Mouse (Mus musculus) MEL (cell line): ENCODE measurements at regions not wholly inside any gene's neighbourhood (a gene's known extent, or its start where the extent isn't known, plus 50 kb on each side); places are given as distances from the start of the nearest gene placed in this dataset.
"Not testable (repeated sequence)": the region's sequence is repeated elsewhere in the genome, so short reads cannot be mapped to it uniquely, and the experiment has no call there.

Experiments
- DNase-seq: peaks from one replicate; pipeline ENCODE4 v3.0.0; 2011; ENCODE audit warnings: low read depth, low spot score
- H3K27ac ChIP-seq: 2 replicates; pipeline ENCODE4 v1.5.1; 2012; ENCODE audit warnings: low read depth, mild to moderate bottlenecking, control low read depth, low read length, moderate library complexity; ENCODE audit not compliant: control insufficient read depth
- H3K27me3 ChIP-seq, 2 experiments: fragments of 150-350 bp in 1 of 2; sonication (generic) in 1 of 2; 2 replicates each; pipeline ENCODE4 v1.6.1; 2012; ENCODE audit warnings: low read length in 2 of 2, mild to moderate bottlenecking in 2 of 2, improper control_type of control experiment in 1 of 2, moderate library complexity in 1 of 2; ENCODE audit not compliant: insufficient read depth in 2 of 2, control insufficient read depth in 1 of 2
- H3K36me3 ChIP-seq, 2 experiments: 2 replicates each; pipeline ENCODE4 v1.6.1; 2012 to 2014; ENCODE audit warnings: low read length in 2 of 2, improper control_type of control experiment in 1 of 2, inconsistent platforms in 1 of 2, mild to moderate bottlenecking in 1 of 2; ENCODE audit not compliant: insufficient read depth in 2 of 2, control insufficient read depth in 1 of 2
- H3K4me1 ChIP-seq, 2 experiments: fragments of 150-350 bp in 1 of 2; sonication (generic) in 1 of 2; 2 replicates each; pipeline ENCODE4 v1.6.1; 2012; ENCODE audit warnings: low read length in 2 of 2, improper control_type of control experiment in 1 of 2, mild to moderate bottlenecking in 1 of 2; ENCODE audit not compliant: insufficient read depth in 2 of 2, control insufficient read depth in 1 of 2
- H3K4me3 ChIP-seq, 2 experiments: fragments of 150-350 bp in 1 of 2; sonication (generic) in 1 of 2; 2 replicates each; pipeline ENCODE4 v1.5.1; 2012; ENCODE audit warnings: low read depth in 2 of 2, low read length in 2 of 2, mild to moderate bottlenecking in 2 of 2, moderate library complexity in 2 of 2, control low read depth in 1 of 2, improper control_type of control experiment in 1 of 2; ENCODE audit not compliant: control insufficient read depth in 1 of 2, insufficient read depth in 1 of 2
- H3K79me2 ChIP-seq: 2 replicates; pipeline ENCODE4 v1.6.1; 2012; ENCODE audit warnings: mild to moderate bottlenecking, low read length, moderate library complexity; ENCODE audit not compliant: control insufficient read depth, poor library complexity, insufficient read depth
- H3K9ac ChIP-seq: 2 replicates; pipeline ENCODE4 v1.6.1; 2012; ENCODE audit warnings: low read depth, mild to moderate bottlenecking, control low read depth, low read length, moderate library complexity; ENCODE audit not compliant: control insufficient read depth, poor library complexity, severe bottlenecking
- H3K9me3 ChIP-seq: fragments of 150-350 bp; sonication (generic); replicated peaks from 2 replicates; pipeline ENCODE4 v1.6.1; 2012; ENCODE audit warnings: mild to moderate bottlenecking, low read length, improper control_type of control experiment, moderate library complexity; ENCODE audit not compliant: insufficient read depth
- CHD2 ChIP-seq: IDR thresholded peaks from 2 replicates; pipeline ENCODE4 v1.6.1; 2011; ENCODE audit warnings: low read length, improper control_type of control experiment
- E2F4 ChIP-seq: IDR thresholded peaks from 2 replicates; pipeline ENCODE4 v1.6.1; 2011; ENCODE audit warnings: low read depth, low read length, improper control_type of control experiment, borderline replicate concordance
- ELF1 ChIP-seq: IDR thresholded peaks from 2 replicates; pipeline ENCODE4 v1.6.1; 2014; ENCODE audit warnings: low read depth, mild to moderate bottlenecking, inconsistent platforms, low read length, improper control_type of control experiment, moderate library complexity
- GATA1 ChIP-seq: IDR thresholded peaks from 2 replicates; pipeline ENCODE4 v1.6.1; 2011; ENCODE audit warnings: low read depth, low read length, improper control_type of control experiment
- MAFK ChIP-seq: IDR thresholded peaks from 2 replicates; pipeline ENCODE4 v1.6.1; 2011; ENCODE audit warnings: low read depth, mild to moderate bottlenecking, low read length, improper control_type of control experiment, borderline replicate concordance
- MXI1 ChIP-seq: IDR thresholded peaks from 2 replicates; pipeline ENCODE4 v1.6.1; 2011; ENCODE audit warnings: mild to moderate bottlenecking, low read depth, low read length, improper control_type of control experiment
- NELFE ChIP-seq: IDR thresholded peaks from 2 replicates; pipeline ENCODE4 v1.6.1; 2011; ENCODE audit warnings: low read depth, low read length, improper control_type of control experiment
- TBP ChIP-seq: IDR thresholded peaks from 2 replicates; pipeline ENCODE4 v1.8.0; 2011; ENCODE audit warnings: low read depth, low read length, improper control_type of control experiment
- USF2 ChIP-seq, 2 experiments: IDR thresholded peaks; 2 replicates each; pipeline ENCODE4 v1.6.1; 2011 to 2012; ENCODE audit warnings: improper control_type of control experiment in 2 of 2, low read length in 2 of 2, borderline replicate concordance in 1 of 2, inconsistent platforms in 1 of 2, low read depth in 1 of 2, mild to moderate bottlenecking in 1 of 2; ENCODE audit not compliant: insufficient read depth in 1 of 2
- ZC3H11A ChIP-seq: IDR thresholded peaks from 2 replicates; pipeline ENCODE4 v1.6.1; 2012; ENCODE audit warnings: low read depth, mild to moderate bottlenecking, inconsistent platforms, low read length, improper control_type of control experiment
- ZKSCAN1 ChIP-seq: IDR thresholded peaks from 2 replicates; pipeline ENCODE4 v1.6.1; 2012; ENCODE audit warnings: low read depth, mild to moderate bottlenecking, inconsistent platforms, low read length, improper control_type of control experiment, moderate library complexity

DNA sequence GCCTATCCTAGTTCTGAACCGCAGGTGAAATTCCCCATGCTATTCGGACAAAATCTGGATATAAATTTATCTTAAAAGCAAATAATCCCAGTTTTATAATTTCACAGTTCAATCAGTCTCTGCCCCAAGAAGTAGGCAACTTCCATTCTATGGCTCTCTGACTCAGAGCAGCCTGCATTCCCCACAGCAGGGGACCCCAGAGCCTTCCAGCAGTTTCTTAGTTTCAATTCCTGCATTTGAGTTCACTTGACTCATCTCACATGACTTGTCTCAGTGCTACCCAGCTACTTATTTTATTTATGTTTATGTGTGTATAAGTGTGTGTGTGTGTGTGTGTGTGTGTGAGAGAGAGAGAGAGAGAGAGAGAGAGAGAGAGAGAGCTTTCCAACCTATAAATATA lies 650.0 kb downstream of the Nebl start:
- no peaks in the 10 kb centered on the region for H3K79me2 ChIP-seq
- H3K27me3 ChIP-seq: no peaks in the 10 kb centered on the region
- no peaks in the 10 kb centered on the region for H3K36me3 ChIP-seq
- no peak overlapping the region for H3K27ac ChIP-seq
- H3K9ac ChIP-seq: no peak overlapping the region
- H3K4me3 ChIP-seq: no peak overlapping the region
- no peaks in the 10 kb centered on the region for H3K9me3 ChIP-seq
- TF ChIP-seq MXI1 (no peak), USF2 (IDR thresholded peaks at IDR 0.05; ENCODE audit: borderline replicate concordance in 1 of 2, insufficient read depth in 1 of 2, low read depth in 1 of 2, low read length in 2 of 2) (no peak), MAFK (no peak), NELFE (no peak), E2F4 (no peak), TBP (no peak), CHD2 (no peak), GATA1 (no peak), ZKSCAN1 (no peak), ZC3H11A (no peak), ELF1 (no peak)
- DNase-seq: no peak
- H3K4me1 ChIP-seq: no peaks in the 10 kb centered on the region

DNA sequence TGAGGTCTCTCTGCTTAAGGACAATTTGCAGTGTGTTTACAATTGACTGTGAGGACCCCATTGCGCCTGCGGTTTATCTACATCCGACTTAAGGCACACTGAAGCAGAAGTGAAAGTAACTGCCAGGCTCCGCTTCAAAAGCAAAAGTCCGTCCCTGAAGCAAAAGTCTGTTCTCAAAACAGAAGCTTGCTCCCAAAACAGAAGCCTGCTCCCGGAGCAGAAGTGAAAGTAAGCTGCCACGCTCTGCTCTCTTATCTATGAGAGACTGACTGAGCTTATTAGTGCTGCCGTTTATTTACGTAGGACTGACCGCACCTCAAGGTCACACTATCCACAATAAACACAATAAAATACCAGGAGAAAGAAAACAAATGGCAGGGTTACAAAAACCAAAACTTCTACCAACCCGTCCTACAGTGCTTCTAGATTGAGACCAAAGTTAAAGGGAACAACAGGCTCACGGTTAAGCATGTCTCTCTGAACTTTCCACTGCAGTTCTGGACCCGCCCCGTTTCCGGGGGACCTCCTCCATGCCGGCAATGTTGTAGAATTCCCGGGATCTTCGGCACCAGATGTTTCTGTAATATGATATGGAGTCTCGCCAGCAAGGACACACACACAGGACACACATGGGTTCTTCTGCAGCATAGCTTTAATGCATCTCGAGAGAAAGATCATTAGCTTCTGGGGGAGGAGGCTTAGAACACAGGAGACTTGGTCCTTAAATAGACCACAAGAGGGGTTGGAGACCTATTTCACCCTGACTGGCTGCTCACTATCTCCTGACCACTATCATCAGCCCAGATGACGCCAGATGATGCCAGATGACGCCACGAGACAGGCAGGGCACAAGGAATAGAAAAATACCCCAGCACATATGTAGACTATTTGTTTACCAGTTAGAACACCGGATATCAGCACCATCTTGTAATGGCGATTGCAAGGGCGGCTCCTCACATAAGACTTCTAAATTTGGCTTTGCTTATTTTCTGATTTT lies 665.8 kb downstream of the Nebl start:
- H3K9ac ChIP-seq, H3K27ac ChIP-seq, DNase-seq, H3K36me3 ChIP-seq, H3K4me3 ChIP-seq, H3K4me1 ChIP-seq, H3K9me3 ChIP-seq, H3K27me3 ChIP-seq, H3K79me2 ChIP-seq: not testable (repeated sequence)
